Mouse (Mus musculus): Measurements from ENCODE around the gene Jmjd1c. TPM values are rescaled to one million over a fixed set of nuclear protein-coding genes. Genes with fewer than 3 reads are reported as not detected.

Gene Jmjd1c
- polyA plus RNA-seq, 1 experiment from 2014 or later: 52.4 TPM

GRCm38 (mm10) chr10:67096621-67097436 is 904 bp downstream of the Jmjd1c start, which contains the start of gene Reep3:
Gene Reep3, minus strand, starts transcription at chr10:67096945.
- Histone ChIP-seq H3K9me3 (no peaks in the 10 kb centered on the region), H3K27ac (replicated peaks) (peak within 1 kb of the TSS; percentile 99), H3K4me3 (peak within 1 kb of the TSS; percentile 70), H3K4me1 (replicated peaks) (peaks cover 59% of the 10 kb centered on the region), H3K9ac (peak within 1 kb of the TSS; percentile 100), H3K27me3 (no peaks in the 10 kb centered on the region), H3K36me3 (no peaks in the 10 kb centered on the region), H3K4me2 (peak within 1 kb of the TSS; percentile 70)
- WGBS: under 1% methylated on average over 53 of the region's 97 CpGs
- ATAC-seq (ENCODE audit: low read depth): peak; percentile 86

- H3K4me3 ChIP-seq: peak overlapping the region; percentile 70
- H3K27ac ChIP-seq (replicated peaks): peak overlapping the region; percentile 99
- ATAC-seq (ENCODE audit: low read depth): no peak
- H3K4me1 ChIP-seq (replicated peaks): peaks cover 66% of the 10 kb centered on the region
- no peaks in the 10 kb centered on the region for H3K36me3 ChIP-seq
- H3K9me3 ChIP-seq: no peaks in the 10 kb centered on the region
- H3K4me2 ChIP-seq: peak overlapping the region; percentile 70
- H3K9ac ChIP-seq: peak overlapping the region; percentile 100
- WGBS: 2% methylated on average over 15 of the region's 15 CpGs
- no peaks in the 10 kb centered on the region for H3K27me3 ChIP-seq
Measured at GRCm38 (mm10) chr10:67097437-67098150, 1.7 kb downstream of the Jmjd1c start.

- Histone ChIP-seq H3K4me2 (peak overlapping the region; percentile 70), H3K4me3 (peak overlapping the region; percentile 70), H3K27ac (replicated peaks) (peak overlapping the region; percentile 99), H3K36me3 (no peaks in the 10 kb centered on the region), H3K9me3 (no peaks in the 10 kb centered on the region), H3K9ac (peak overlapping the region; percentile 100), H3K27me3 (no peaks in the 10 kb centered on the region), H3K4me1 (replicated peaks) (peaks cover 76% of the 10 kb centered on the region)
- WGBS: 8% methylated on average over 7 of the region's 7 CpGs
- no peak for ATAC-seq (ENCODE audit: low read depth)
Measured at GRCm38 (mm10) chr10:67098408-67099050, 2.6 kb downstream of the Jmjd1c start.

GRCm38 (mm10) chr10:67099183-67099929 is 3.4 kb downstream of the Jmjd1c start:
- H3K4me2 ChIP-seq: peak overlapping the region; percentile 70
- WGBS: 42% methylated on average over 13 of the region's 13 CpGs
- peak overlapping the region; percentile 100 for H3K9ac ChIP-seq
- H3K9me3 ChIP-seq: no peaks in the 10 kb centered on the region
- no peak for ATAC-seq (ENCODE audit: low read depth)
- peak overlapping the region; percentile 70 for H3K4me3 ChIP-seq
- no peak overlapping the region for H3K27ac ChIP-seq (replicated peaks)
- no peaks in the 10 kb centered on the region for H3K27me3 ChIP-seq
- H3K36me3 ChIP-seq: no peaks in the 10 kb centered on the region
- peaks cover 81% of the 10 kb centered on the region for H3K4me1 ChIP-seq (replicated peaks)

- Histone ChIP-seq H3K36me3 (no peaks in the 10 kb centered on the region), H3K27ac (replicated peaks) (no peak overlapping the region), H3K4me3 (no peak overlapping the region), H3K27me3 (no peaks in the 10 kb centered on the region), H3K4me2 (peak overlapping the region; percentile 70), H3K9ac (no peak overlapping the region), H3K4me1 (replicated peaks) (peaks cover 81% of the 10 kb centered on the region), H3K9me3 (no peaks in the 10 kb centered on the region)
- 26% methylated on average over 7 of the region's 7 CpGs for WGBS
- no peak for ATAC-seq (ENCODE audit: low read depth)
Measured at GRCm38 (mm10) chr10:67100011-67100661, 4.2 kb downstream of the Jmjd1c start.

GRCm38 (mm10) chr10:67100831-67101251 is 4.9 kb downstream of the Jmjd1c start:
- no peak for ATAC-seq (ENCODE audit: low read depth)
- 45% methylated on average over 9 of the region's 9 CpGs for WGBS
- peaks cover 83% of the 10 kb centered on the region for H3K4me1 ChIP-seq (replicated peaks)
- no peaks in the 10 kb centered on the region for H3K9me3 ChIP-seq
- no peak overlapping the region for H3K4me3 ChIP-seq
- H3K4me2 ChIP-seq: peak overlapping the region; percentile 70
- H3K36me3 ChIP-seq: no peaks in the 10 kb centered on the region
- no peak overlapping the region for H3K9ac ChIP-seq
- H3K27ac ChIP-seq (replicated peaks): no peak overlapping the region
- H3K27me3 ChIP-seq: no peaks in the 10 kb centered on the region

GRCm38 (mm10) chr10:67104543-67104942 is 8.6 kb downstream of the Jmjd1c start:
- Histone ChIP-seq H3K27ac (replicated peaks) (peak overlapping the region; percentile 28), H3K27me3 (no peaks in the 10 kb centered on the region), H3K36me3 (peaks cover 3% of the 10 kb centered on the region; the same call in 1 of the 2 replicates), H3K4me3 (no peak overlapping the region), H3K9me3 (no peaks in the 10 kb centered on the region), H3K4me1 (replicated peaks) (peaks cover 98% of the 10 kb centered on the region), H3K9ac (no peak overlapping the region), H3K4me2 (no peak overlapping the region)
- WGBS: 9% methylated on average over 9 of the region's 9 CpGs
- no peak for ATAC-seq (ENCODE audit: low read depth)

GRCm38 (mm10) chr10:67105331-67106217 is 9.6 kb downstream of the Jmjd1c start:
- H3K4me3 ChIP-seq: no peak overlapping the region
- H3K4me2 ChIP-seq: no peak overlapping the region
- H3K9ac ChIP-seq: no peak overlapping the region
- H3K27me3 ChIP-seq: no peaks in the 10 kb centered on the region
- H3K4me1 ChIP-seq (replicated peaks): peaks cover 97% of the 10 kb centered on the region
- H3K27ac ChIP-seq (replicated peaks): peak overlapping the region; percentile 28; the same call in 1 of the 2 replicates
- no peaks in the 10 kb centered on the region for H3K9me3 ChIP-seq
- H3K36me3 ChIP-seq: peaks cover 3% of the 10 kb centered on the region; the same call in 1 of the 2 replicates
- no peak for ATAC-seq (ENCODE audit: low read depth)
- 68% methylated on average over 19 of the region's 19 CpGs for WGBS

GRCm38 (mm10) chr10:67106400-67106799 is 10.5 kb downstream of the Jmjd1c start:
- Histone ChIP-seq H3K9me3 (no peaks in the 10 kb centered on the region), H3K36me3 (peaks cover 3% of the 10 kb centered on the region; the same call in 1 of the 2 replicates), H3K27me3 (no peaks in the 10 kb centered on the region), H3K4me2 (no peak overlapping the region), H3K9ac (no peak overlapping the region), H3K27ac (replicated peaks) (0 out of 2 replicates have a peak overlapping the region, but pooled peaks have one; percentile 49), H3K4me1 (replicated peaks) (peaks cover 97% of the 10 kb centered on the region), H3K4me3 (no peak overlapping the region)
- no peak for ATAC-seq (ENCODE audit: low read depth)
- WGBS: 54% methylated on average over 6 of the region's 6 CpGs

- no peak for ATAC-seq (ENCODE audit: low read depth)
- whole genome bisulfite sequencing: 58% methylated on average over 9 of the region's 9 CpGs
- Histone ChIP-seq H3K9me3 (no peaks in the 10 kb centered on the region), H3K4me2 (no peak overlapping the region), H3K4me1 (replicated peaks) (peaks cover 97% of the 10 kb centered on the region), H3K9ac (peak overlapping the region; percentile 34; the same call in 1 of the 2 replicates), H3K27me3 (no peaks in the 10 kb centered on the region), H3K36me3 (peaks cover 3% of the 10 kb centered on the region; the same call in 1 of the 2 replicates), H3K4me3 (no peak overlapping the region), H3K27ac (replicated peaks) (peak overlapping the region; percentile 49)
Measured at GRCm38 (mm10) chr10:67107017-67107761, 11.3 kb downstream of the Jmjd1c start.
